Mouse (Mus musculus): ENCODE results near the gene Olfr469.
"Not testable (repeated sequence)": the region's sequence is repeated elsewhere in the genome, so short reads cannot be mapped to it uniquely, and the experiment has no call there.

The Olfr469 gene

DNA sequence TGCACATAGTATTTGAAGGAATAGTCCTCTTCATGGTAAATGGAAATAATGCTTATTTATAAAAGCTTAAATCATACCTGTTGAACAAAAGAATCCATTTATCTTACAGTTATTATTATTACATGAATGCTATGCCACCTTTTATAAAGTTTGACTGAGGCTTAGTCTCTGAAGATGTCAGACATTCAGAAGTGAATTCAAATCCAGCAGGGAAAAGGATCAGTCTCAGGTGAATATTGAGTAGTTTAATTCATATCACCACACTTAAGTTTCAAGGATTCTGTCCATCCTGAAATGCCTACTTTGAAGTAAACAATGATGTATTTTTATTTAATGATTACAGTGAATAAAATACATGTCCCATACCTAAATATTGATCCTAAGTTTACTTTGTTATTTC is at the start of gene Olfr469:
Gene Olfr469, minus strand, starts transcription at position 101 of the 400 bp plus-strand sequence.
- not testable (repeated sequence) for DNase-seq (ENCODE audit: extremely low spot score)

DNA sequence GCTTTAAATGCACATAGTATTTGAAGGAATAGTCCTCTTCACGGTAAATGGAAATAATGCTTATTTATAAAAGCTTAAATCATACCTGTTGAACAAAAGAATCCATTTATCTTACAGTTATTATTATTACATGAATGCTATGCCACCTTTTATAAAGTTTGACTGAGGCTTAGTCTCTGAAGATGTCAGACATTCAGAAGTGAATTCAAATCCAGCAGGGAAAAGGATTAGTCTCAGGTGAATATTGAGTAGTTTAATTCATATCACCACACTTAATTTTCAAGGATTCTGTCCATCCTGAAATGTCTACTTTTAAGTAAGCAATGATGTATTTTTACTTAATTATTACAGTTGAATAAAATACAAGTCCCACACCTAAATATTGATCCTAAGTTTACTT is 22.0 kb upstream of the Olfr469 start, which contains the start of gene Olfr470:
Gene Olfr470, minus strand, starts transcription at position 101 of the 400 bp plus-strand sequence.
- not testable (repeated sequence) for DNase-seq (ENCODE audit: extremely low spot score)

DNA sequence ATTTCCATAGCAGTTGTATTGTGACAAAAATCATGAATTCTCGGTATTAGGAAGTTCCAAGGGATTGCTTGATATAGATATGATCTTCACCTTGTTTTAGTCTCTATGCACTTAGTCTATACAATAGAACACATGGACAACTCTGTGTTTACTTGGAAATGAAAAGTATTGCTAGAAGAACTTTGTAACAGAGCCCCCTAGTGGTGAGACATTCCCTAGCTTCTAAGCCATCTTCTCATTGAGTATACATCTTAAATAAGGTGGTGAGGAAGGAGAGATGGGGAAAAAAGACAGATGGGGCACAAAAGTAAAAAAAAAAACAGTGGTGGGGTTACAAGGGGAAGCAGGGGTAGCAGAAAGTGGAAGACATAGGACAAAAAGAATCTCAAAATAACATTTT is 16.4 kb upstream of the Olfr469 start:
- peak; percentile 14 for DNase-seq (ENCODE audit: extremely low spot score)

DNA sequence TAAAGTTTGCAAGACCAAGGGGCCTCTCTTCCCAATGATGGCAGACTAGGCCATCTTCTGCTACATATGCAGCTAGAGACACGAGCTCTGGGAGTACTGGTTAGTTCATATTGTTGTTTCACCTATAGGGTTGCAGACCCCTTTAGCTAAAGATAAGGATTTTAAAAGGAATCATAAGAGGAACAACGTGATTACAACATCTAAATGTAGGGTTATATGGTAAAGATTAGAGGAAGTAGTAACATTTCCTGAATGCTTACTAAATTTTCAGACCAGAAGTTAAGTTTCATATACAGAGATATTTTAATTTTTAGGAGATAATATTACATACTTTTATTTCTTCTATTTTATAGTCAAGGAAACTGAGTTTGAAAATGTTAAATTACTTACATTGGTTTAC is 1.5 kb downstream of the Olfr469 start:
- not testable (repeated sequence) for DNase-seq (ENCODE audit: extremely low spot score)

DNA sequence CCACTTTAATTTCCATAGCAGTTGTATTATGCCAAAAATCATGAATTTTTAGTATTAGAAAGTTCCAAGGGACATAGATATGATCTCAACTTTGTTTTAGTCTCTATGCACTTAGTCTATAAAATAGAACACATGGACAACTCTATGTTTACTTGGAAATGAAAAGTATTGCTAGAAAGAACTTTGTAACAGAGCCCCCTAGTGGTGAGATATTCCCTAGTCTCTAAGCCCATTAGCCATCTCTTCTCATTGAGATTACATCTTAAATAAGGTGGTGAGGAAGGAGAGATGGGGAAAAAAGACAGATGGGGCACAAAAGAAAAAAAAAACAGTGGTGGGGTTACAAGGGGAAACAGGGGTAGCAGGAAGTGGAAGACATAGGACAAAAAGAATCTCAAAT is 5.9 kb downstream of the Olfr469 start:
- no peak for DNase-seq (ENCODE audit: extremely low spot score)

DNA sequence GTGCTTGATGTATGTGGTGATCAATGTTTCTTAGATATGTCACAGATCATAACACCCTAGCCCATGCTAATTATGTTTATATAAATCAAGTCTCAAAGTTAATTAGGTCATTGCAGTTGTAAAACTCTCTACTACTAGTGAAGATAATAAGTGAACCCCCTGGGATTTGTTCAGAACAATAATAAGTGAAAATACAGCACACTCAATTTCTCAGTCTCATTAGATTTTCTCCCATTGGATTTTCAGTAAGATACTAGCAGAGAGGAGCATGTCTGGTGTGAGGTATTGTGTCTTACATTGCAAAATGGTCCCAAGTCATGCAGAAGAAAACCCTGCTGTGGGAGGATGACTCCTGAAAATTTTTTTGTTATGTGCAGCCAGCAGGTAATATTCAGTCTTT is 13.4 kb downstream of the Olfr469 start, which contains the start of gene Olfr467:
Gene Olfr467, plus strand, starts transcription at position 301 of the 400 bp plus-strand sequence.
- DNase-seq (ENCODE audit: extremely low spot score), result no peak

DNA sequence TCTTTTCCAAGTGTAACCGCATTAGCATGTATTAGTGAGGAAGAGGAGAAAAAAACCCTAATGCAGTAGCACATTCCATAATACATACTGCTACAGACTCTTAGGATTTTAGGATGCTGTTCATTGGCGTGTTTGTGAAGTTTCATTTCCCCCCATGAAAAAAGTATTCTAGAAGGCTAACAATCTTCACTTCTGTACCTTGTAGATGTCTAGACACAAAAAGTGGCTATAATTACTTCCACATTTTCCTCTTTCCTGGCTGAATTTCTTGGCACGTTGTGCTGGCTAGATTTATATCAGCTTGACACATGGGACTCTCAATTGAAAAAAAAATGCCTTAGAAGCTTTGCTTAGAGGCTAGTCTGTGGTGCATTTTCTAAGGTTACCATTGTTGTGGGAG is 23.2 kb downstream of the Olfr469 start:
- DNase-seq (ENCODE audit: extremely low spot score), result no peak

DNA sequence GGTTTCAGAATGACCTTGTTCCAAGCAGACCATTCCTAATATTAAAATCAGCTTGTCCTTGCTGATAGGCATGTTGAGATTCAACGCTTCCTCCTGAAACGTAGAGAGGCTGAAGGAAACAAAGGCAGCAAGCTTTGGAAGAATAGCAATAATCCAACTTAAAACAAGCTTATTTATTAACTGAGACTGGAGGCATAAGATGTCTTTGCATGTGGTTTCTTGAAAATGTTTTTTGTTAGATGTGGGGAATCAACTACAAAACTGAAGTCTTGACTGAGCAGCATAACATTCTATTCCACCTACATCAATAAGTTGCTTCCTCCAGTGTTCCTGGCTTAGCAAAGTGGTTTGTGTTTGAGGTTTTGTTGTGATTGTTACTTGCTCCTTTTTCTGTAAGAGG is 24.2 kb downstream of the Olfr469 start, which contains the start of gene Ovch2:
Gene Ovch2, minus strand, starts transcription at position 101 of the 400 bp plus-strand sequence.
- no peak for DNase-seq (ENCODE audit: extremely low spot score)

DNA sequence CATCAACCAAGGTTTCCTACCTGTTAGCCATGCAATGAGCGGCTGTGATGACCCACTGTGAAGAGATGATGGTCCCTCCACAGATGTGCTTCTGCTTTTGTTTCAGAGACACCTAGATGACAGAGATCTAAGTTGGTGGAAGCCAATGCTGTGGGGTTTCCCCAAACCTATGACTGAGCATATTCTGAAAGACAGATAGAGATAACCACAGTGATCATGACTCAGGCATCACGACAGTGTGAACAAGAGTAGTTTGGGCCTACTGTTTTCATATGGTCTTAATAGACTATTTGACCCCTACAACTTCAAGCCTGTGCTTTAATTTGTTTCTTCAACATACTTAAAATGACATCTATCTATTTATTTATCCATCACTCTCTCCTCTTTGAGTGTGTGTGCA is 28.8 kb downstream of the Olfr469 start:
- no peak for DNase-seq (ENCODE audit: extremely low spot score)

DNA sequence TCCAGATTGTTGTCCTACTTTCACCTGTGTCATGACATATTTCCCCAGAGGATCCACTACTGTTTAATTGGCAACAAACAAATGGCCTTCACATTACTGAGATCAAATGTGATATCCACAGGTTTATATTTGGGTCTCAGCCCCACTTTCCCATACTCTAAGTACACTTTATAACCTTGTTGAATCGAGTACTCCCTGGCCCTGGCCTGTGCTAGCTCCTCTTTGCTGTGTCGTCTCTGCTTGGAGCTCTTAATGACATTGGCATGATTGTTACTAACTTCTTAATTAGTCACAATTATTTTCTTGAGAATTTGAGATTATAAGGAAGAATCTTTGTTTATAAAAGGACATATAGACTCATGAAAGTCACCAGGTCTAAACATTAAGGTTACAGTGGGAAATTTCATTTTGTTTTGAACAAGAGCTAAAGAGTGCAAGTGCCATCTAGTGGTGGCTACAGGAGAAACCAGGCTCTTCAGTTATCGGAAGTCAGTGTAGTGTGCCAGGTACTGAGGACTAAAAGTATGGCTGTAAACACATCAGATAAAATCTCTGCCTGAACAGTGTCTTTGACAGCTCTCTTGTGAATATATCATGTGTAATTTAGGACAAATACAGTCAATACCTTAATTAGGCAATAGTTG is 37.2 kb downstream of the Olfr469 start:
- DNase-seq (ENCODE audit: extremely low spot score), result peak; percentile 10

DNA sequence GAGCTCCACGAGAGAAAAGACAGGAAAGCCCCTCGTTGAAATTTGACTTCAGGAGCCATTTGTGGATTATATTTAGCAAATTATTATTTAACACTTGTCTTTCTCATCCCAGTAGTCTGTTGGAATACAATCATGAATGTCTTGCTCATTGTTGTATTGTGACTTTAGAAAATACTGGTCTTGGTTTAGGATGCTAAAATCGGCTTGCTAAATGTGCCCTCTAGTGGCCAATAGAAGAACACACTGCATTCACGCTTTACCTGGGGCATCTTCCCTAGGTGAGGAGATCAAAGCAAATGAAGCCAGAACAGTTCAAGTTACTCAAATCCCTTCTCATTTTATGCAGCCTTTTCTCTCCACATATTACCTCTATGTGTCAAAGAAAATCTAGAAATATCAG is 45.7 kb downstream of the Olfr469 start:
- DNase-seq (ENCODE audit: extremely low spot score), result no peak

DNA sequence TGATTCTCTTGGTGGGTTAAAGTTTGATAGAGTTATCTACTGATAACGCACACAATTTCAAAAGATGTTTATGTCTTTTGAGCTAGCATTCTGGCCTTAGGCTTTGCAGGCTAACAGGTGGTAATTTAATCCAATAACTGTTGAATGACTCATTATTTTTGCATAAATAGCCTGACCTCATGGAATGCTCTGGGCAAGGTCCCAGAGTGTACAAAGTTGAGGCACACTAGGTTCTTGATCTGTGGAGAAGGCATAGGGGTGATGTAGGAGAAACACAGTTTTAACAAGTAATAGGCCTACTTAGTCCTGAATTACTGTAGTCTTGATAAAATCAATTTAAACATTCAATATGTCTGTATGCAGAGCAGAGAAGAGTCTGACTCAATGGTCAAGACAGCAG is 47.1 kb downstream of the Olfr469 start:
- DNase-seq (ENCODE audit: extremely low spot score), result no peak

DNA sequence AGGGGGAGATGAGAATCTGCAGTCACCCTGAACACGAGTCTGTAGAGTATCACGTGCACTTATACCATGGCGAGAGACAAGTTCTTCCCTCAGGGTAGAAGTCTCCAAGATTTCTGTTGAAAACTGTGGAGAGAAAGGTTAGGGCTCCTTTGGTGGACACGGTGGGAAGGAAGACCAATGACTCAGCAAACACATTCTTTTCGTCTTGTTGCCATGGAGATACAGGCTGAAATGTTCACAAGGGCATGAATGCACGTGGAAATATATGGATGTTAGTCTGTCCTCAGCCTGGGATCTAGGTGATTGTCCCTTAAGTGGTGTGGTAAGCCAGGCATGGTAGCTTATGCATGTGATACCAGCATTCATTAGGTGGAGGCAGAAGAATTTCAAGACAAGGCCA is 54.5 kb downstream of the Olfr469 start:
- no peak for DNase-seq (ENCODE audit: extremely low spot score)

Measured in embryo, embryonic 9.5 days (tissue).